Comparison of ENCODE assay signal across 10 mouse cellular contexts in the genomic region with DNA sequence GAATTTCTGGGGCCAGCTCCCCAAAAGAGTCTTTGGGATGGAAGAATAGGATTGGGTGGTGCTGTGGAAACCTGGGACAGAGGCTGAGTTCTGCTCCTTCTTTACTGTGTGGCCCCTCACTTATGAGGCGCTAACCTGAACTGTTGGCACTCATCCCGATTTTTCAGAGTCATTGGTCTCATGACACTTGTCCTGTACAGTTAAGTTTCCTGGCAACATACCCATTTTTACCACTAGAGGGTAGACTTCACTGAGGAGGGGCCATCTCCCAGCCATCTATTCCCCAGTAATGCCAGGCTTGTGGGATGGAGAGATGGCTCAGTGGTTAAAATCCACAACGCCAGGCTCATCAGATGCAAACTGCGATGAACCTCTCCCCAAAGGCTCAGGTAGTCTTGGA.
DNase-seq lines count a peak whose midpoint lies in the region; ATAC-seq and TF ChIP-seq lines count a peak whose summit lies in the region.
"Had no signal": no experiment of that assay in that cellular context is flagged by ENCODE, and none has a peak within 500 bp of the region (broad histone marks: within the 10 kb centered on the region; RNA-seq: fewer than 3 reads in every experiment).

No protein-coding gene starts in this region.

- TF ChIP-seq CTCF in heart, postnatal 0 days (IDR thresholded peaks at IDR 0.05; ENCODE audit: low read depth) = peak; percentile 72

- 47% methylated on average over 4 of the region's 4 CpGs for WGBS in heart, postnatal 0 days
- WGBS in heart, embryonic 10.5 days = 64% methylated on average over 4 of the region's 4 CpGs
- 72% methylated on average over 4 of the region's 4 CpGs for WGBS in neural tube, embryonic 14.5 days

- TF ChIP-seq EP300 in heart, postnatal 0 days (IDR thresholded peaks at IDR 0.05; ENCODE audit: low read depth) = no peak

- H3K27me3 ChIP-seq in heart, postnatal 0 days (ENCODE audit: control insufficient read depth, insufficient read depth, low read length) = no peaks in the 10 kb centered on the region
- H3K27me3 ChIP-seq in heart, embryonic 10.5 days (ENCODE audit: insufficient read depth, poor library complexity, severe bottlenecking) = no peaks in the 10 kb centered on the region
- no peaks in the 10 kb centered on the region for H3K27me3 ChIP-seq in neural tube, embryonic 14.5 days (ENCODE audit: control insufficient read depth, insufficient read depth, low read length)

- H3K4me2 ChIP-seq in heart, postnatal 0 days (ENCODE audit: low read depth, low read length) = no peak overlapping the region
- no peak overlapping the region for H3K4me2 ChIP-seq in neural tube, embryonic 14.5 days (ENCODE audit: low read depth, low read length)

- no peaks in the 10 kb centered on the region for H3K9me3 ChIP-seq in heart, postnatal 0 days (replicated peaks; ENCODE audit: control insufficient read depth, low read length)
- H3K9me3 ChIP-seq in heart, embryonic 10.5 days = no peaks in the 10 kb centered on the region
- H3K9me3 ChIP-seq in neural tube, embryonic 14.5 days (ENCODE audit: control insufficient read depth, low read length) = no peaks in the 10 kb centered on the region

- H3K36me3 ChIP-seq in heart, postnatal 0 days (replicated peaks; ENCODE audit: control insufficient read depth, insufficient read depth, low read length) = no peaks in the 10 kb centered on the region
- H3K36me3 ChIP-seq in heart, embryonic 10.5 days = no peaks in the 10 kb centered on the region
- H3K36me3 ChIP-seq in neural tube, embryonic 14.5 days (ENCODE audit: control insufficient read depth, insufficient read depth, low read length) = no peaks in the 10 kb centered on the region

- no peak overlapping the region for H3K9ac ChIP-seq in heart, postnatal 0 days (replicated peaks; ENCODE audit: low read depth, low read length)
- H3K9ac ChIP-seq in neural tube, embryonic 14.5 days (replicated peaks; ENCODE audit: low read depth, low read length) = no peak overlapping the region

- peak; percentile 72 for DNase-seq in heart, postnatal 0 days (ENCODE audit: low spot score)
- DNase-seq in heart, embryonic 10.5 days (ENCODE audit: low spot score) = no peak
- DNase-seq in lung, postnatal 10 days = peak; percentile 21
- DNase-seq in lung, postnatal 25 days (ENCODE audit: low spot score) = no peak
- peak; percentile 44 for DNase-seq in embryo, embryonic 10 days (ENCODE audit: low spot score)
- no peak for DNase-seq in left cerebral cortex, adult 9 months (ENCODE audit: low spot score in 2 of 2)
- DNase-seq in spleen, adult 18-20 months = no peak
- DNase-seq: cerebellum, adult 11 months had no signal

- H3K27ac ChIP-seq in heart, postnatal 0 days (ENCODE audit: low read depth) = no peak overlapping the region
- H3K27ac ChIP-seq in heart, embryonic 10.5 days = no peak overlapping the region
- H3K27ac ChIP-seq in neural tube, embryonic 14.5 days (ENCODE audit: low read depth, low read length) = no peak overlapping the region

- ATAC-seq in heart, postnatal 0 days (ENCODE audit: insufficient read depth, low read depth) = peak; percentile 33; the same call in 1 of the 2 replicates
- 0 out of 2 replicates have a peak, but pooled peaks have one; percentile 31 for ATAC-seq in neural tube, embryonic 14.5 days (ENCODE audit: low read depth)
- ATAC-seq: intestine, embryonic 16.5 days had no signal

- H3K4me1 ChIP-seq in heart, postnatal 0 days (ENCODE audit: control insufficient read depth, insufficient read depth) = no peaks in the 10 kb centered on the region
- H3K4me1 ChIP-seq in heart, embryonic 10.5 days = no peaks in the 10 kb centered on the region; the same call in 1 of the 2 replicates
- no peaks in the 10 kb centered on the region for H3K4me1 ChIP-seq in neural tube, embryonic 14.5 days (ENCODE audit: control insufficient read depth, insufficient read depth, low read length)

- no peak overlapping the region for H3K4me3 ChIP-seq in heart, postnatal 0 days (ENCODE audit: low read depth, low read length)
- H3K4me3 ChIP-seq in heart, embryonic 10.5 days = no peak overlapping the region
- H3K4me3 ChIP-seq in neural tube, embryonic 14.5 days (ENCODE audit: low read depth, low read length) = no peak overlapping the region

Comparison
In these comparisons a context has a peak if more than half of its experiments do, and no peak if none do; other contexts are left out.
1. DNase-seq: peak in heart, postnatal 0 days (single experiment), lung, postnatal 10 days (single experiment) and embryo, embryonic 10 days (single experiment); none in heart, embryonic 10.5 days (single experiment), lung, postnatal 25 days (single experiment), left cerebral cortex, adult 9 months (0 of 2) and spleen, adult 18-20 months (0 of 2).